Mouse (Mus musculus): Measurements from ENCODE around the gene Glud1. TPM values are rescaled to one million over a fixed set of nuclear protein-coding genes. Genes with fewer than 3 reads are reported as not detected.

Gene Glud1
- total and polyA plus RNA-seq, 3 experiments: 87.3 to 143 (median 116) TPM

- Histone ChIP-seq H3K27me3 (replicated peaks) (no peaks in the 10 kb centered on the region), H3K4me1 (ENCODE audit: control insufficient read depth in 1 of 2, insufficient read depth in 2 of 2) (no peaks in the 10 kb centered on the region), H3K9ac (ENCODE audit: insufficient read depth, low read depth) (no peak overlapping the region), H3K9me3 (replicated peaks; ENCODE audit: low read length) (peaks cover 3% of the 10 kb centered on the region), H3K36me3 (replicated peaks in 1 of 2; ENCODE audit: control insufficient read depth in 1 of 2, insufficient read depth in 1 of 2, low read length in 1 of 2) (peaks cover 0 to 3% of the 10 kb centered on the region in 2 experiments), H3K4me2 (ENCODE audit: insufficient read depth, low read depth, poor library complexity, severe bottlenecking) (no peak overlapping the region), H3K4me3 (replicated peaks in 1 of 3; ENCODE audit: low read depth in 2 of 3, low read length in 2 of 3, poor library complexity in 1 of 3) (no peak overlapping the region), H3K27ac (ENCODE audit: insufficient read depth, low read depth) (no peak overlapping the region), H3K79me2 (replicated peaks; ENCODE audit: control insufficient read depth, extremely low read depth, insufficient read depth, poor library complexity, severe bottlenecking) (no peaks in the 10 kb centered on the region)
- TF ChIP-seq ETS1 (conservative IDR thresholded peaks at IDR 0.05; ENCODE audit: low read depth, low read length) (no peak), CHD2 (IDR thresholded peaks at IDR 0.05; ENCODE audit: low read length) (no peak), BHLHE40 (IDR thresholded peaks at IDR 0.05; ENCODE audit: low read depth, low read length) (no peak), SMC3 (IDR thresholded peaks at IDR 0.05; ENCODE audit: low read depth, low read length) (no peak), MAX (IDR thresholded peaks at IDR 0.05; ENCODE audit: low read length) (no peak), UBTF (IDR thresholded peaks at IDR 0.05; ENCODE audit: low read depth, low read length) (no peak), USF1 (IDR thresholded peaks at IDR 0.05; ENCODE audit: low read depth, low read length) (no peak), NELFE (IDR thresholded peaks at IDR 0.05; ENCODE audit: low read depth, low read length) (no peak), RCOR1 (conservative IDR thresholded peaks at IDR 0.05; ENCODE audit: low read depth, low read length) (no peak), JUND (conservative IDR thresholded peaks at IDR 0.05; ENCODE audit: low read depth, low read length) (no peak), NRF1 (IDR thresholded peaks at IDR 0.05; ENCODE audit: low read depth, low read length) (no peak), E2F4 (IDR thresholded peaks at IDR 0.05; ENCODE audit: insufficient replicate concordance, low read depth, low read length) (no peak), ZKSCAN1 (IDR thresholded peaks at IDR 0.05; ENCODE audit: borderline replicate concordance, low read depth, low read length) (no peak), MYC (IDR thresholded peaks at IDR 0.05; ENCODE audit: low read depth, low read length) (no peak), TCF12 (IDR thresholded peaks at IDR 0.05; ENCODE audit: low read depth, low read length) (no peak), POLR2A (IDR thresholded peaks at IDR 0.05; ENCODE audit: low read depth, low read length) (no peak)
- in situ Hi-C loops (cut with MboI; ENCODE audit: low pct_ligation_motif_present, low pct_unique_long_range_greater_than_20kb, low sequenced_read_pairs): no loop called here
- no peak for DNase-seq (ENCODE audit: extremely low read depth)
- dilution Hi-C loops (cut with MboI; ENCODE audit: extremely low pct_ligation_motif_present, extremely low pct_unique_long_range_greater_than_20kb, low sequenced_read_pairs): no loop called here
Observed at GRCm38 (mm10) chr14:34393295-34393694, 82.8 kb downstream of the Glud1 start.

Other genes starting within 250 kb of the Glud1 start
- 1.8 and 2.3 TPM in 2 replicates for gene Anxa8, start 224.7 kb upstream of the Glud1 start, total RNA-seq (2012; rRNA removed)
- gene Anxa8, start 224.7 kb upstream of the Glud1 start, total RNA-seq (2014; rRNA removed): 0.23 and 0.24 TPM in 2 replicates
- 0.33 TPM in 1 of 2 replicates, not detected in the other for gene Anxa8, start 224.7 kb upstream of the Glud1 start, polyA plus RNA-seq (2012; ENCODE audit: insufficient read length, low read depth)
- gene A630023A22Rik, start 208.0 kb upstream of the Glud1 start, total RNA-seq (2012; rRNA removed): not detected in 2 replicates
- gene A630023A22Rik, start 208.0 kb upstream of the Glud1 start, total RNA-seq (2014; rRNA removed): not detected in 2 replicates
- gene A630023A22Rik, start 208.0 kb upstream of the Glud1 start, polyA plus RNA-seq (2012; ENCODE audit: insufficient read length, low read depth): 0.36 TPM in 1 of 2 replicates, not detected in the other
- 0.04 TPM in 2 replicates for gene Npy4r, start 158.2 kb upstream of the Glud1 start, total RNA-seq (2012; rRNA removed)
- not detected in 2 replicates for gene Npy4r, start 158.2 kb upstream of the Glud1 start, total RNA-seq (2014; rRNA removed)
- not detected in 2 replicates for gene Npy4r, start 158.2 kb upstream of the Glud1 start, polyA plus RNA-seq (2012; ENCODE audit: insufficient read length, low read depth)
- gene Gprin2, start 109.1 kb upstream of the Glud1 start, total RNA-seq (2012; rRNA removed): 0.21 and 0.80 TPM in 2 replicates
- gene Gprin2, start 109.1 kb upstream of the Glud1 start, total RNA-seq (2014; rRNA removed): 0.01 and 0.04 TPM in 2 replicates
- gene Gprin2, start 109.1 kb upstream of the Glud1 start, polyA plus RNA-seq (2012; ENCODE audit: insufficient read length, low read depth): 0.05 and 0.16 TPM in 2 replicates
- gene Syt15, start 91.1 kb upstream of the Glud1 start, total RNA-seq (2012; rRNA removed): not detected in 2 replicates
- not detected in 2 replicates for gene Syt15, start 91.1 kb upstream of the Glud1 start, total RNA-seq (2014; rRNA removed)
- gene Syt15, start 91.1 kb upstream of the Glud1 start, polyA plus RNA-seq (2012; ENCODE audit: insufficient read length, low read depth): 0.10 TPM in 1 of 2 replicates, not detected in the other
- 13.4 and 13.9 TPM in 2 replicates for gene Shld2, start 234 bp upstream of the Glud1 start, total RNA-seq (2012; rRNA removed)
- 21.8 and 24.1 TPM in 2 replicates for gene Shld2, start 234 bp upstream of the Glud1 start, total RNA-seq (2014; rRNA removed)
- 11.4 and 12.0 TPM in 2 replicates for gene Shld2, start 234 bp upstream of the Glud1 start, polyA plus RNA-seq (2012; ENCODE audit: insufficient read length, low read depth)
- not detected in 2 replicates for gene Fam25c, start 44.7 kb downstream of the Glud1 start, total RNA-seq (2012; rRNA removed)
- gene Fam25c, start 44.7 kb downstream of the Glud1 start, total RNA-seq (2014; rRNA removed): not detected in 2 replicates
- not detected in 2 replicates for gene Fam25c, start 44.7 kb downstream of the Glud1 start, polyA plus RNA-seq (2012; ENCODE audit: insufficient read length, low read depth)
- gene Sncg, start 64.1 kb downstream of the Glud1 start, total RNA-seq (2012; rRNA removed): 0.21 and 0.50 TPM in 2 replicates
- 0.50 TPM in 1 of 2 replicates, not detected in the other for gene Sncg, start 64.1 kb downstream of the Glud1 start, total RNA-seq (2014; rRNA removed)
- gene Sncg, start 64.1 kb downstream of the Glud1 start, polyA plus RNA-seq (2012; ENCODE audit: insufficient read length, low read depth): 0.27 TPM in 1 of 2 replicates, not detected in the other
- 0.04 TPM in 1 of 2 replicates, not detected in the other for gene Mmrn2, start 64.7 kb downstream of the Glud1 start, total RNA-seq (2012; rRNA removed)
- not detected in 2 replicates for gene Mmrn2, start 64.7 kb downstream of the Glud1 start, total RNA-seq (2014; rRNA removed)
- 0.06 and 0.10 TPM in 2 replicates for gene Mmrn2, start 64.7 kb downstream of the Glud1 start, polyA plus RNA-seq (2012; ENCODE audit: insufficient read length, low read depth)
- gene Bmpr1a, start 192.6 kb downstream of the Glud1 start, total RNA-seq (2012; rRNA removed): 26.2 and 32.6 TPM in 2 replicates
- 46.7 and 47.9 TPM in 2 replicates for gene Bmpr1a, start 192.6 kb downstream of the Glud1 start, total RNA-seq (2014; rRNA removed)
- gene Bmpr1a, start 192.6 kb downstream of the Glud1 start, polyA plus RNA-seq (2012; ENCODE audit: insufficient read length, low read depth): 29.8 and 30.1 TPM in 2 replicates
- 0.80 and 1.6 TPM in 2 replicates for gene 9230112D13Rik, start 212.1 kb downstream of the Glud1 start, total RNA-seq (2012; rRNA removed)
- 1.7 and 2.6 TPM in 2 replicates for gene 9230112D13Rik, start 212.1 kb downstream of the Glud1 start, total RNA-seq (2014; rRNA removed)
- 1.4 and 1.9 TPM in 2 replicates for gene 9230112D13Rik, start 212.1 kb downstream of the Glud1 start, polyA plus RNA-seq (2012; ENCODE audit: insufficient read length, low read depth)